Mouse (Mus musculus) heart, embryonic 14.5 days (tissue): ENCODE results near the gene Rad21l. TPM values are rescaled to one million over a fixed set of nuclear protein-coding genes. Genes with fewer than 3 reads are reported as not detected.

Experiments
- ATAC-seq: fragments of 200-750 bp; cut with Nextera tagmentation; 2 replicates; pipeline ENCODE4 v1.8.0; 2017; ENCODE audit warnings: low read depth, moderate TSS enrichment; ENCODE audit not compliant: insufficient number of reproducible peaks, insufficient read depth, low FRiP score
- H3K27ac ChIP-seq, 2 experiments: fragments of 200-500 bp in 1 of 2; fragments of 300-500 bp in 1 of 2; sonication (generic) in 1 of 2; replicated peaks in 1 of 2; 2 replicates each; pipeline ENCODE4 v1.5.1; 2012 to 2014; ENCODE audit warnings: low read depth in 2 of 2, low read length in 2 of 2, control low read depth in 1 of 2, mild to moderate bottlenecking in 1 of 2, mixed read lengths in 1 of 2; ENCODE audit not compliant: control insufficient read depth in 1 of 2, insufficient read depth in 1 of 2
- H3K27me3 ChIP-seq: fragments of 300-500 bp; sonication (generic); 2 replicates; pipeline ENCODE4 v1.6.1; 2014; ENCODE audit warnings: mild to moderate bottlenecking, low read length, control low read depth; ENCODE audit not compliant: control insufficient read depth, insufficient read depth
- H3K36me3 ChIP-seq: fragments of 300-500 bp; sonication (generic); 2 replicates; pipeline ENCODE4 v1.6.1; 2014; ENCODE audit warnings: mild to moderate bottlenecking, control low read depth, low read length, mixed read lengths; ENCODE audit not compliant: control insufficient read depth, insufficient read depth
- H3K4me1 ChIP-seq, 2 experiments: fragments of 200-500 bp in 1 of 2; fragments of 300-500 bp in 1 of 2; sonication (generic) in 1 of 2; 2 replicates each; pipeline ENCODE4 v1.6.1; 2012 to 2014; ENCODE audit warnings: low read length in 2 of 2, control low read depth in 1 of 2, mixed read lengths in 1 of 2; ENCODE audit not compliant: control insufficient read depth in 2 of 2, insufficient read depth in 2 of 2
- H3K4me2 ChIP-seq: fragments of 300-500 bp; sonication (generic); 2 replicates; pipeline ENCODE4 v1.6.1; 2014; ENCODE audit warnings: mild to moderate bottlenecking, low read length
- H3K4me3 ChIP-seq, 2 experiments: fragments of 200-500 bp in 1 of 2; fragments of 300-500 bp in 1 of 2; sonication (generic) in 1 of 2; 2 replicates each; pipeline ENCODE4 v1.5.1; 2012 to 2014; ENCODE audit warnings: low read length in 2 of 2, mild to moderate bottlenecking in 2 of 2, control low read depth in 1 of 2, low read depth in 1 of 2, moderate library complexity in 1 of 2; ENCODE audit not compliant: control insufficient read depth in 1 of 2, insufficient read depth in 1 of 2
- H3K9ac ChIP-seq: fragments of 300-500 bp; sonication (generic); 2 replicates; pipeline ENCODE4 v1.6.1; 2014; ENCODE audit warnings: mild to moderate bottlenecking, low read length
- H3K9me3 ChIP-seq: fragments of 300-500 bp; sonication (generic); 2 replicates; pipeline ENCODE4 v1.6.1; 2016; ENCODE audit warnings: low read length, control low read depth; ENCODE audit not compliant: control insufficient read depth
- WGBS: fragments of 180-500 bp; shearing (Covaris S2); extraction: QIAGEN DNeasy Blood & Tissue Kit; methylation state at CpG from one replicate; pipeline ENCODE4 v1.1.7; 2014; 5-methylcytosine and 5-hydroxymethylcytosine counted together
- polyA plus RNA-seq: library from polyadenylated mRNA; unstranded; fragments of >200 nt; fragmentation: Nextera tagmentation; extraction: Ambion mirVana; gene quantifications from 2 replicates; pipeline ENCODE4 v1.2.1, GENCODE M21; 2014

Gene Rad21l
- polyA plus RNA-seq, 1 experiment from 2014 or later, result not detected

DNA sequence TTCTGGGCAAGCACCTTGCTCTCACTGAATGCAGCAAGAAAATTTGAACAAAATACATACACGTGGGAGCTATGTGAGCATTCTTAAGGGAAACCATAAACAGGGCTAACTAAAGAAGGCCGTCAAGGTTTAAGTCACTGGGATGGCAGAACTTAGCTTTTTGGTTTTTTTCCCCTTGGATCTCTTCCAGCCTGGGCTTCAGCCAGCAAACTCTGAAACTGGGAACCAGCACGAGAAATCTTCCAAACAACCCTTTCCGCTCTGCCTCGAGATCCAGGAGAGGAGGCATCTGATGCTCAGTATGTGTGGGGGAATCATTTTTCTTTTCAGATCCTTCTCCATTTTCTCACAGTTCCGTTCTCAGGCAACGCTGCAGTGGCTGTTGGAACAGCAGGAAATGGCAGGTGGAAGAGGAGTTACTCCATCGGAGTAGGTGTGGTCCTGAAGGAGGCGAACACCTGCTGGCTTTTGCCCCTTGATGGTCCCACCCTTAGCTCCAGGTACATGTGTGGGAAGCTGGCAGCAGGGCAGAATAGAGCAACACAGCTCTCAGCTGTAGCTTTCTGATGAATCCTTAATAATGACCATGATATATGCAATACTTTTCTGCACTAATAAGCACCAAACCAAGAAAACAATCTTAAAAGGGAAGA is 32.8 kb downstream of the Rad21l start:
- Histone ChIP-seq H3K9ac (no peak overlapping the region), H3K27me3 (peaks cover 36% of the 10 kb centered on the region), H3K9me3 (no peaks in the 10 kb centered on the region), H3K4me3 (no peak overlapping the region), H3K4me2 (no peak overlapping the region), H3K36me3 (no peaks in the 10 kb centered on the region), H3K27ac (no peak overlapping the region), H3K4me1 (peaks cover 0 to 4% of the 10 kb centered on the region in 2 experiments; a peak in 2 of 4 replicates)
- WGBS, result 58% methylated on average over 9 of the region's 9 CpGs
- ATAC-seq, result no peak

DNA sequence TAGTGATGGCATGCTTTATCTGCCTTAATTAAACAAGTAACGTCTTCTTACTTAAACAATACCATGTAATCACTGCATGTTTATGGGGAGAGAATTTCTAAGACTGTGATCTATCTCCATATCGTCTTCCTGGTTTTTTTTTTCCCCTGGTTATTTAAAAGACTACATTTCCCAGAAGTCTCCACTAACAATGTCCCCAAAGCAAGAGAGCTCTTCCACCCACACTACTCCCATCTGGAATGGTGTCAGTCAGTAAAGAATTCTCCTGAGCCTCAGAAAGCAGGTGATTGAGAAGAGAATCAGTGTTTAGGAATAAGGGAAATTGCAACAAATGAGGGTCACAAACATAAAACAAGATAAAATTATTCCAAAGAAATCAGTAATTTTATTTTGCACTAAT is 33.4 kb downstream of the Rad21l start:
- no peak for ATAC-seq
- Histone ChIP-seq H3K9me3 (no peaks in the 10 kb centered on the region), H3K4me1 (peaks cover 0 to 4% of the 10 kb centered on the region in 2 experiments; a peak in 2 of 4 replicates), H3K27ac (no peak overlapping the region), H3K4me3 (no peak overlapping the region), H3K27me3 (peaks cover 41% of the 10 kb centered on the region), H3K36me3 (no peaks in the 10 kb centered on the region), H3K9ac (no peak overlapping the region), H3K4me2 (no peak overlapping the region)
- 31% methylated on average over 2 of the region's 2 CpGs for WGBS

DNA sequence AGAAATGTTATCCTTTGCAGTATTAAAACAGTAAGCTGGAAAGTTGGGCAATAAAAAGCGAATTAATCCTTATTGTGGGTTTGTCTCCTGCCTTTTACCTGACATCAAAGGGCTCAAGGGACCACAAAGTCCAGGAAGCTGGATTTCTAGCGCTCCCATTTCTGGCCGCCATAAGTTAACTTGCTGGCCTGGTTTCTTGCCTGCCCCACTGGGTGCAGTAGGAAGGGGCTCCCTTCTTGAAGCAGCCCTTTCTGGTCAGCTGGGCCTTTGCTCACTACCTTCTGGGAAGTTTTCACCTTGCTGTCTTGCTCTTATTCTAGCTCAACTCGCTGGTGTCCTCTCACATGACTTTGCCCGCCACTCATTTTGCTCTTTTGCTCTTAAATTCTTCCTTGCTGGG is 35.4 kb downstream of the Rad21l start:
- 59% methylated on average over 5 of the region's 5 CpGs for WGBS
- H3K36me3 ChIP-seq, result no peaks in the 10 kb centered on the region
- H3K9me3 ChIP-seq, result no peaks in the 10 kb centered on the region
- 0 out of 2 replicates have a peak overlapping the region, but pooled peaks have one; percentile 98 for H3K4me2 ChIP-seq
- peaks cover 0 to 4% of the 10 kb centered on the region in 2 experiments; a peak in 2 of 4 replicates for H3K4me1 ChIP-seq
- H3K27me3 ChIP-seq, result peaks cover 49% of the 10 kb centered on the region
- H3K4me3 ChIP-seq, result no peak overlapping the region
- no peak overlapping the region for H3K27ac ChIP-seq
- H3K9ac ChIP-seq, result no peak overlapping the region
- ATAC-seq, result no peak

DNA sequence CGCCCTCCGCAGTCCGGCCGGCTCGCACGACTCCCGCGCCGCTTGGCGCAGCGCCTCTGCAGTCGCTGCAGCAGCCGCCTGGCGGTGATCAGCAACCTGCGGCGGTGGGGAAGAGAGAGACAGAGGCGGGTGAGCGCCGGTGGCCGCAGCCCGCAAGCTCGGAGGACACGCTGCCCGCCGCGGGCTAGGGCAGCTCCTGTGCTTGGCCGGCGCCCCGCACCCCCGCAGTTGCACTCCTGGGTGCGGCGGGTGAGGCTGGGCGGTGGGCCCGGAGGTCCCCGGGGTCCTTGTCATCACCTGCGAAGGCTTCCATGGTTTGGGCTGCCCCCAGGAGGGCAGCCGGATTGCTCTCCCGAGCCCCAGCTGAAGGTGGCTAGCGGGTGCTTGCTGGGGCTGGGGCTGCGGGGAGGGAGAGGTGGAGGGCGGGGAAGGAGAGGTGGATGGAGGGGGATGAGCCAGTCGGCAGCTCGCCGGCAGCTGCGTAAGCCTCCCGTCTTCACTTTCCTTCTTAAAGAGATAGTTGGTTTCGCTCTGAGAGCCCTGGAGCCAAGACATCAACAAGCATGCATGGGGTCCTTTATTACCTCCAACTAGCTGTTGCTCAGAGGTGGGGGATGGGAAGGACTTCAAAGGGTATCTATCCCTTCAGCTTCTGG is 36.0 kb downstream of the Rad21l start, which contains the start of gene Snph:
Gene Snph, minus strand, starts transcription at position 435 of the 656 bp plus-strand sequence.
- peak within 1 kb of the TSS; percentile 98 for H3K4me2 ChIP-seq
- H3K27ac ChIP-seq, result no peak within 1 kb of the TSS
- WGBS, result under 1% methylated on average over 45 of the region's 47 CpGs
- peaks cover 0 to 4% of the 10 kb centered on the region in 2 experiments; a peak in 2 of 4 replicates for H3K4me1 ChIP-seq
- H3K9ac ChIP-seq, result peak within 1 kb of the TSS; percentile 70
- no peaks in the 10 kb centered on the region for H3K9me3 ChIP-seq
- no peak for ATAC-seq
- H3K27me3 ChIP-seq, result peaks cover 49% of the 10 kb centered on the region
- H3K36me3 ChIP-seq, result no peaks in the 10 kb centered on the region
- peak within 1 kb of the TSS; percentile 55 to 67 for H3K4me3 ChIP-seq

DNA sequence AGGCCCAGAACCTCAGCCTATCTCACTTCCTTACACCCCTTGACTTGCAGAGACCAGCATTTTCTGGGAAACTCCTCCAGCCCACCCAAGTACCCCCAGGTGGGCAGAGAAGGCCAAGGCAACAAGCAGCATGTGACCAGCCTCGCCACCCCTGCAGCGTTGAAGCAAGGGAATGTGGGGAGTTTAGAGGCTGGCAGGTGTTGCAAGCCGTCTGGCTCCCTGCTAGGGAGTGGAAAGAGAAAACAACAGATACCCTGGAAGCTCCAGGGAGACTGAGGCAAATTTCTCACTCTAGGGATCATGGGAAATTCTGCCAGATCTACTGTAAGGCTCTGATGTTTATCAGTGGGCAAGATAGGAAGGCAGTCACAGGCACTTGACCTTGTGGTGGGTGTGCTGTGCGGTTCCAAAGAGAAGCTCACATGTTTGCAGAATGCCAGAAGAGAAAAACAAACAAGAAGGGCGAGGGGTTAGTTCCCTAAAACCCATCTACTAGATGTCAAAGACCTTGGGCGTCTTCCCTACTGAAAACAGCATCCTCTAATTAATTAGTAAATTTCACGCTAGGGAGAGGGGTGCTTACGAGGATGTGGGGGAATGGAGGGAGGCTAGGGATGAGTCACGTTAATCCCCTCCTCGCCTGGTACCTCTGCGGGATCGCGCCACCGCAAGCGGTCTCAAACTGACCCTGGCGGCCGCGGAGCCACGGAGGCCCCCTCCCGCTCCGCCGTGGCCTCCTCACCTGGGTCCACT is 36.8 kb downstream of the Rad21l start:
- peaks cover 0 to 4% of the 10 kb centered on the region in 2 experiments; a peak in 2 of 4 replicates for H3K4me1 ChIP-seq
- no peak for ATAC-seq
- H3K27ac ChIP-seq, result no peak overlapping the region
- peak overlapping the region; percentile 70 for H3K9ac ChIP-seq
- H3K4me2 ChIP-seq, result peak overlapping the region; percentile 98
- H3K4me3 ChIP-seq, result peak overlapping the region; percentile 55 to 67
- 3% methylated on average over 22 of the region's 22 CpGs for WGBS
- H3K27me3 ChIP-seq, result peaks cover 49% of the 10 kb centered on the region
- no peaks in the 10 kb centered on the region for H3K36me3 ChIP-seq
- no peaks in the 10 kb centered on the region for H3K9me3 ChIP-seq

DNA sequence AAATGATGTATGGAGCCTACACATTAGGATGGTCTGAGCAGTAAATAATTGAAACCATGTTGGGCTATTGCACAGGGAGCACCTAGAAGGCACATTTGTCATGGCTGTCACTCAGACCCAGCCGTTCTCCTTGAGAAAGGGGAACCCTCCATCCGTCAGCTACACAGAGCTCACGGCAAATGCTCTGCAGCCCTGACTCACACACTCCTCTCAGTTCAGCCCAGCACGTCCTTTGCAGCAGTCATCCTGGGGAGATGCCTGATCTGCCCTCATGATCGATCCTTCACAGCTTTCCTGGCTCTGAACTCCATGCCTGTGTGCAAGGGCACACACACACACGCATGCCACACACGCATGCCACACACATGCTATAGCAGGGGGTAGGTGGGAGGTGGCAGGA is 39.0 kb downstream of the Rad21l start:
- H3K9ac ChIP-seq, result no peak overlapping the region
- H3K27ac ChIP-seq, result no peak overlapping the region
- H3K4me1 ChIP-seq, result peaks cover 0 to 4% of the 10 kb centered on the region in 2 experiments; a peak in 2 of 4 replicates
- H3K4me3 ChIP-seq, result no peak overlapping the region
- no peak for ATAC-seq
- no peaks in the 10 kb centered on the region for H3K36me3 ChIP-seq
- H3K4me2 ChIP-seq, result no peak overlapping the region
- peaks cover 49% of the 10 kb centered on the region for H3K27me3 ChIP-seq
- H3K9me3 ChIP-seq, result no peaks in the 10 kb centered on the region
- 65% methylated on average over 7 of the region's 7 CpGs for WGBS

DNA sequence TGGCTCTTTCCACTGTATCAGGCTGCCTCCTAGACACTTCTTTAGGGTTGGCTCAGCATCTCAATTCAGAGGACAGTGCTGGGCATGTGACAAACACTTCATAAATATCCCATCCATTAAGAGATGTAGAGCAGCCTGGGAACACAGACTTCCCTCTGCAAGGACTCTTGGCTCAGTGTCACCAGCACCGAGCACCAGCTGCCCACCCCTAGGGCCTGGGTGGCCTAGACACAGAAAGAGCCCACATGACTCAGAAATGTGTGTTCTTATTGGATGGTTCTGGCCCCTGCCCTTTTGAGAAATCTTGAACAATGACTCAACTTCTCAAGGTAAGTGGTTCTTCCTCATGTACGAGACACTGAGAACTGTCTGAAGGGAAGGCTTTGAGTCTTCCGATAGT is 40.3 kb downstream of the Rad21l start:
- H3K4me1 ChIP-seq, result peaks cover 0 to 4% of the 10 kb centered on the region in 2 experiments; a peak in 2 of 4 replicates
- H3K27me3 ChIP-seq, result peaks cover 36% of the 10 kb centered on the region
- H3K27ac ChIP-seq, result no peak overlapping the region
- no peaks in the 10 kb centered on the region for H3K36me3 ChIP-seq
- no peak overlapping the region for H3K4me3 ChIP-seq
- 78% methylated on average over 3 of the region's 3 CpGs for WGBS
- H3K9me3 ChIP-seq, result no peaks in the 10 kb centered on the region
- no peak for ATAC-seq
- no peak overlapping the region for H3K4me2 ChIP-seq
- no peak overlapping the region for H3K9ac ChIP-seq
